Mouse (Mus musculus) ES-E14 (cell line): ENCODE results near the gene B230217C12Rik. TPM values are rescaled to one million over a fixed set of nuclear protein-coding genes. Genes with fewer than 3 reads are reported as not detected.

ENCODE experiments used
- DNase-seq: peaks from one replicate; pipeline ENCODE4 v3.0.0-alpha.2; 2013; ENCODE audit warnings: low read depth, low spot score
- H3K27ac ChIP-seq: 2 replicates; pipeline ENCODE4 v1.5.1; 2012; ENCODE audit warnings: low read depth, mild to moderate bottlenecking, low read length, moderate library complexity, mixed read lengths; ENCODE audit not compliant: poor library complexity, insufficient read depth, severe bottlenecking
- H3K36me3 ChIP-seq: 2 replicates; pipeline ENCODE4 v1.6.1; 2012; ENCODE audit warnings: mild to moderate bottlenecking, low read length, moderate library complexity, mixed read lengths; ENCODE audit not compliant: control insufficient read depth, poor library complexity, insufficient read depth, severe bottlenecking
- H3K4me1 ChIP-seq, 2 experiments: fragments of 150-350 bp in 1 of 2; sonication (generic) in 1 of 2; 2 replicates each; pipeline ENCODE4 v1.6.1; 2012; ENCODE audit warnings: low read length in 2 of 2, mild to moderate bottlenecking in 1 of 2, mixed read lengths in 1 of 2; ENCODE audit not compliant: control insufficient read depth in 2 of 2, insufficient read depth in 2 of 2, poor library complexity in 1 of 2
- H3K4me3 ChIP-seq, 2 experiments: fragments of 150-350 bp in 1 of 2; sonication (generic) in 1 of 2; 2 replicates each; pipeline ENCODE4 v1.5.1; 2012; ENCODE audit warnings: low read length in 2 of 2, low read depth in 1 of 2, mild to moderate bottlenecking in 1 of 2, mixed read lengths in 1 of 2; ENCODE audit not compliant: insufficient read depth in 1 of 2, poor library complexity in 1 of 2, severe bottlenecking in 1 of 2
- H3K9ac ChIP-seq: 2 replicates; pipeline ENCODE4 v1.6.1; 2012; ENCODE audit warnings: low read depth, mild to moderate bottlenecking, low read length, mixed read lengths; ENCODE audit not compliant: poor library complexity, insufficient read depth, severe bottlenecking
- H3K9me3 ChIP-seq: fragments of 150-350 bp; sonication (generic); 2 replicates; pipeline ENCODE4 v1.6.1; 2012; ENCODE audit warnings: low read depth, mild to moderate bottlenecking, low read length; ENCODE audit not compliant: control insufficient read depth, insufficient read depth
- CHD2 ChIP-seq: IDR thresholded peaks from 2 replicates; pipeline ENCODE4 v1.6.1; 2014; ENCODE audit warnings: mild to moderate bottlenecking, low read depth, low read length, inconsistent platforms
- HCFC1 ChIP-seq: IDR thresholded peaks from 2 replicates; pipeline ENCODE4 v1.6.1; 2012; ENCODE audit warnings: low read length, inconsistent platforms, borderline replicate concordance; ENCODE audit not compliant: insufficient read depth
- MAFK ChIP-seq: IDR thresholded peaks from 2 replicates; pipeline ENCODE4 v1.6.1; 2014; ENCODE audit warnings: mild to moderate bottlenecking, low read depth, low read length, inconsistent platforms; ENCODE audit not compliant: insufficient read depth
- ZC3H11A ChIP-seq: IDR thresholded peaks from 2 replicates; pipeline ENCODE4 v1.6.1; 2012; ENCODE audit warnings: low read depth, mild to moderate bottlenecking, inconsistent platforms, low read length, borderline replicate concordance
- ZNF384 ChIP-seq: IDR thresholded peaks from 2 replicates; pipeline ENCODE4 v1.6.1; 2012; ENCODE audit warnings: low read depth, low read length, inconsistent platforms
- in situ Hi-C, 2 experiments: fragments of 600-800 bp; cut with MboI; formaldehyde crosslinking; loops; one replicate each; pipeline ENCODE4 v1.15.1; 2025; ENCODE audit warnings: low sequenced_read_pairs in 2 of 2, inconsistent platforms in 1 of 2; ENCODE audit not compliant: unreplicated experiment in 2 of 2
- total RNA-seq: library from RNA; depleted of rRNA; stranded (reverse); fragments of 300-350 nt; gene quantifications from 2 replicates; pipeline ENCODE4 v1.2.3, GENCODE M21; 2012

B230217C12Rik gene
- total RNA-seq, 1 experiment = 4.1 TPM

GRCm38 (mm10) chr11:97824895-97825294 lies 15.7 kb upstream of the B230217C12Rik start:
- no peak overlapping the region for H3K9ac ChIP-seq
- H3K4me1 ChIP-seq = peaks cover 6 to 30% of the 10 kb centered on the region in 2 experiments; a peak in 3 of 4 replicates
- no peak overlapping the region for H3K27ac ChIP-seq
- no peak overlapping the region for H3K4me3 ChIP-seq
- no peak for DNase-seq
- H3K9me3 ChIP-seq = no peaks in the 10 kb centered on the region
- peaks cover 50% of the 10 kb centered on the region for H3K36me3 ChIP-seq
- in situ Hi-C loops = no loop called here
- TF ChIP-seq HCFC1 (no peak), ZNF384 (no peak), CHD2 (no peak), MAFK (no peak), ZC3H11A (no peak)

- Histone ChIP-seq H3K4me3 (no peak overlapping the region), H3K36me3 (peaks cover 51% of the 10 kb centered on the region), H3K9ac (no peak overlapping the region), H3K9me3 (no peaks in the 10 kb centered on the region), H3K27ac (no peak overlapping the region), H3K4me1 (peaks cover 6 to 33% of the 10 kb centered on the region in 2 experiments; a peak in 3 of 4 replicates)
- no peak for DNase-seq
- in situ Hi-C loops = no loop called here
- TF ChIP-seq HCFC1 = no peak
- no peak for TF ChIP-seq ZNF384
- TF ChIP-seq MAFK = no peak
- TF ChIP-seq ZC3H11A = no peak
- no peak for TF ChIP-seq CHD2
These were observed 15.3 kb upstream of the B230217C12Rik start for GRCm38 (mm10) chr11:97825295-97825694.

GRCm38 (mm10) chr11:97825971-97826370 lies 14.6 kb upstream of the B230217C12Rik start:
- Histone ChIP-seq H3K4me1 (peaks cover 6 to 36% of the 10 kb centered on the region in 2 experiments; a peak in 3 of 4 replicates), H3K4me3 (no peak overlapping the region), H3K36me3 (peaks cover 52% of the 10 kb centered on the region), H3K27ac (peak overlapping the region; percentile 50; the same call in 1 of the 2 replicates), H3K9me3 (no peaks in the 10 kb centered on the region), H3K9ac (no peak overlapping the region)
- in situ Hi-C loops = no loop called here
- TF ChIP-seq CHD2 (no peak), HCFC1 (no peak), ZNF384 (no peak), MAFK (no peak)
- no peak for DNase-seq

GRCm38 (mm10) chr11:97826414-97826813 lies 14.2 kb upstream of the B230217C12Rik start:
- peaks cover 6 to 38% of the 10 kb centered on the region in 2 experiments; a peak in 3 of 4 replicates for H3K4me1 ChIP-seq
- H3K36me3 ChIP-seq = peaks cover 53% of the 10 kb centered on the region
- peak overlapping the region; percentile 50; the same call in 1 of the 2 replicates for H3K27ac ChIP-seq
- H3K9ac ChIP-seq = no peak overlapping the region
- in situ Hi-C loops = no loop called here
- no peak overlapping the region for H3K4me3 ChIP-seq
- H3K9me3 ChIP-seq = no peaks in the 10 kb centered on the region
- no peak for DNase-seq
- TF ChIP-seq CHD2 (no peak), ZC3H11A (no peak)

GRCm38 (mm10) chr11:97827654-97828053 lies 12.9 kb upstream of the B230217C12Rik start:
- in situ Hi-C loops = no loop called here
- H3K36me3 ChIP-seq = peaks cover 56% of the 10 kb centered on the region
- TF ChIP-seq HCFC1 = no peak
- TF ChIP-seq ZNF384 = no peak

More at GRCm38 (mm10) chr11:97827654-97828053, 12.9 kb upstream of the B230217C12Rik start:
- H3K9me3 ChIP-seq = no peaks in the 10 kb centered on the region
- no peak overlapping the region for H3K9ac ChIP-seq
- DNase-seq = no peak
- peaks cover 6 to 41% of the 10 kb centered on the region in 2 experiments; a peak in 3 of 4 replicates for H3K4me1 ChIP-seq
- peak overlapping the region; percentile 50; the same call in 1 of the 2 replicates for H3K27ac ChIP-seq
- no peak overlapping the region for H3K4me3 ChIP-seq
